Mouse (Mus musculus): ENCODE results near the gene Gstz1. TPM values are rescaled to one million over a fixed set of nuclear protein-coding genes. Genes with fewer than 3 reads are reported as not detected.
"Not testable (repeated sequence)": the region's sequence is repeated elsewhere in the genome, so short reads cannot be mapped to it uniquely, and the experiment has no call there.

Gene Gstz1
- polyA plus RNA-seq, 1 experiment: 440 TPM

- Histone ChIP-seq H3K4me3 (ENCODE audit: insufficient read depth, low read depth, low read length) (no peak overlapping the region), H3K27me3 (replicated peaks; ENCODE audit: control insufficient read depth, insufficient read depth, low read length) (no peaks in the 10 kb centered on the region), H3K27ac (ENCODE audit: insufficient read depth, low read depth, low read length) (no peak overlapping the region), H3K4me1 (ENCODE audit: control insufficient read depth, insufficient read depth, low read length) (no peaks in the 10 kb centered on the region), H3K36me3 (ENCODE audit: control insufficient read depth, insufficient read depth, low read length) (no peaks in the 10 kb centered on the region)
- DNase-seq: no peak
- WGBS: 83% methylated on average over 2 of the region's 2 CpGs
- TF ChIP-seq POLR2A (IDR thresholded peaks at IDR 0.05; ENCODE audit: low read depth, low read length) (no peak), CTCF (conservative IDR thresholded peaks at IDR 0.05; ENCODE audit: insufficient read depth, insufficient read length, low read depth, low read length) (no peak)
Measured at GRCm38 (mm10) chr12:87138342-87138701, 8.6 kb upstream of the Gstz1 start.

GRCm38 (mm10) chr12:87138768-87139167 is 8.2 kb upstream of the Gstz1 start:
- H3K4me3 ChIP-seq (ENCODE audit: insufficient read depth, low read depth, low read length): no peak overlapping the region
- WGBS: 89% methylated on average over 2 of the region's 2 CpGs
- H3K36me3 ChIP-seq (ENCODE audit: control insufficient read depth, insufficient read depth, low read length): no peaks in the 10 kb centered on the region
- H3K4me1 ChIP-seq (ENCODE audit: control insufficient read depth, insufficient read depth, low read length): no peaks in the 10 kb centered on the region
- H3K27me3 ChIP-seq (replicated peaks; ENCODE audit: control insufficient read depth, insufficient read depth, low read length): no peaks in the 10 kb centered on the region
- no peak for DNase-seq
- H3K27ac ChIP-seq (ENCODE audit: insufficient read depth, low read depth, low read length): no peak overlapping the region
- TF ChIP-seq CTCF (conservative IDR thresholded peaks at IDR 0.05; ENCODE audit: insufficient read depth, insufficient read length, low read depth, low read length) (no peak), POLR2A (IDR thresholded peaks at IDR 0.05; ENCODE audit: low read depth, low read length) (no peak)

- DNase-seq: no peak
- no peak overlapping the region for H3K27ac ChIP-seq (ENCODE audit: insufficient read depth, low read depth, low read length)
- no peaks in the 10 kb centered on the region for H3K36me3 ChIP-seq (ENCODE audit: control insufficient read depth, insufficient read depth, low read length)
- no peaks in the 10 kb centered on the region for H3K27me3 ChIP-seq (replicated peaks; ENCODE audit: control insufficient read depth, insufficient read depth, low read length)
- no peaks in the 10 kb centered on the region for H3K4me1 ChIP-seq (ENCODE audit: control insufficient read depth, insufficient read depth, low read length)
- TF ChIP-seq CTCF (conservative IDR thresholded peaks at IDR 0.05; ENCODE audit: insufficient read depth, insufficient read length, low read depth, low read length) (no peak), POLR2A (IDR thresholded peaks at IDR 0.05; ENCODE audit: low read depth, low read length) (no peak)
- no peak overlapping the region for H3K4me3 ChIP-seq (ENCODE audit: insufficient read depth, low read depth, low read length)
- WGBS: 73% methylated on average over 2 of the region's 2 CpGs
Measured at GRCm38 (mm10) chr12:87142156-87142555, 4.8 kb upstream of the Gstz1 start.

- Histone ChIP-seq H3K27me3 (replicated peaks; ENCODE audit: control insufficient read depth, insufficient read depth, low read length) (no peaks in the 10 kb centered on the region), H3K4me3 (ENCODE audit: insufficient read depth, low read depth, low read length) (peak within 1 kb of the TSS; percentile 91), H3K27ac (ENCODE audit: insufficient read depth, low read depth, low read length) (peak within 1 kb of the TSS; percentile 93), H3K36me3 (ENCODE audit: control insufficient read depth, insufficient read depth, low read length) (no peaks in the 10 kb centered on the region), H3K4me1 (ENCODE audit: control insufficient read depth, insufficient read depth, low read length) (no peaks in the 10 kb centered on the region)
- peak; percentile 98 for DNase-seq
- WGBS: under 1% methylated on average over 61 of the region's 61 CpGs
- no peak for TF ChIP-seq CTCF (conservative IDR thresholded peaks at IDR 0.05; ENCODE audit: insufficient read depth, insufficient read length, low read depth, low read length)
- no peak for TF ChIP-seq POLR2A (IDR thresholded peaks at IDR 0.05; ENCODE audit: low read depth, low read length)
Measured at GRCm38 (mm10) chr12:87147395-87148089, 577 bp downstream of the Gstz1 start, which contains the start of gene Pomt2. Gene Pomt2, minus strand, starts transcription at chr12:87147968.

- no peak for TF ChIP-seq CTCF (conservative IDR thresholded peaks at IDR 0.05; ENCODE audit: insufficient read depth, insufficient read length, low read depth, low read length)
- no peak for TF ChIP-seq POLR2A (IDR thresholded peaks at IDR 0.05; ENCODE audit: low read depth, low read length)
- peak overlapping the region; percentile 93 for H3K27ac ChIP-seq (ENCODE audit: insufficient read depth, low read depth, low read length)
- H3K4me3 ChIP-seq (ENCODE audit: insufficient read depth, low read depth, low read length): peak overlapping the region; percentile 91
- no peaks in the 10 kb centered on the region for H3K4me1 ChIP-seq (ENCODE audit: control insufficient read depth, insufficient read depth, low read length)
- H3K36me3 ChIP-seq (ENCODE audit: control insufficient read depth, insufficient read depth, low read length): no peaks in the 10 kb centered on the region
- 5% methylated on average over 15 of the region's 15 CpGs for whole genome bisulfite sequencing
- no peaks in the 10 kb centered on the region for H3K27me3 ChIP-seq (replicated peaks; ENCODE audit: control insufficient read depth, insufficient read depth, low read length)
- peak; percentile 73 for DNase-seq
Measured at GRCm38 (mm10) chr12:87148136-87148535, 1.2 kb downstream of the Gstz1 start.

- H3K27ac ChIP-seq (ENCODE audit: insufficient read depth, low read depth, low read length): no peak overlapping the region
- H3K36me3 ChIP-seq (ENCODE audit: control insufficient read depth, insufficient read depth, low read length): no peaks in the 10 kb centered on the region
- no peaks in the 10 kb centered on the region for H3K27me3 ChIP-seq (replicated peaks; ENCODE audit: control insufficient read depth, insufficient read depth, low read length)
- WGBS: 100% methylated on average over 5 of the region's 5 CpGs
- no peak for TF ChIP-seq POLR2A (IDR thresholded peaks at IDR 0.05; ENCODE audit: low read depth, low read length)
- no peak for TF ChIP-seq CTCF (conservative IDR thresholded peaks at IDR 0.05; ENCODE audit: insufficient read depth, insufficient read length, low read depth, low read length)
- DNase-seq: no peak
- H3K4me3 ChIP-seq (ENCODE audit: insufficient read depth, low read depth, low read length): no peak overlapping the region
- no peaks in the 10 kb centered on the region for H3K4me1 ChIP-seq (ENCODE audit: control insufficient read depth, insufficient read depth, low read length)
Measured at GRCm38 (mm10) chr12:87149471-87149870, 2.5 kb downstream of the Gstz1 start.

- H3K27ac ChIP-seq (ENCODE audit: insufficient read depth, low read depth, low read length); H3K4me3 ChIP-seq (ENCODE audit: insufficient read depth, low read depth, low read length); H3K36me3 ChIP-seq (ENCODE audit: control insufficient read depth, insufficient read depth, low read length); H3K4me1 ChIP-seq (ENCODE audit: control insufficient read depth, insufficient read depth, low read length); DNase-seq; H3K27me3 ChIP-seq (replicated peaks; ENCODE audit: control insufficient read depth, insufficient read depth, low read length): not testable (repeated sequence)
- WGBS: 88% methylated on average over 4 of the region's 4 CpGs
Measured at GRCm38 (mm10) chr12:87154448-87154847, 7.5 kb downstream of the Gstz1 start.
